Mouse (Mus musculus): ENCODE results near the gene Pef1.

DNA sequence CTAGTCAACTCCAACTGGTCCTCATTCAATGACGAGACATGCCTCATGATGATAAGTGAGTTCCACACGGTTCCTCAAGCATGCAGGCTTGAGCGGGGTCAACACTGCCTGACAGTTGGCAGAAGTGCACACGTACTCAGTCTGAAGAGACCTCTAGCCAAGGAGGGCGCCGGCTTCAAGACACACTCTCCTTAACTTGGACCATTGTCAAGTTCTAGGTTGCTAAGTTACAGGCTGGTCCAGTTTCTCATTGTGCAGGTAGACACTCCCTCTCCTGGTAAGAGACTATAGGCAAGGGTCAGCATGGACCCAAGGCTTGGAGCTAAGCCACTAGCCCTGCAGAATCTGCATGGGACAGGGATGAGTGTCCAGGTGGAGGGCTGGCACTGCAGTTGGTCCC, 22.8 kb downstream of the Pef1 start:
- no peak for TF ChIP-seq CTCF (IDR thresholded peaks at IDR 0.05; ENCODE audit: borderline replicate concordance, extremely low read depth, insufficient read depth, insufficient read length)
- no peak for TF ChIP-seq POLR2A (IDR thresholded peaks at IDR 0.05; ENCODE audit: borderline replicate concordance, extremely low read depth, insufficient read depth, insufficient read length, poor library complexity, severe bottlenecking)

All from brain, embryonic 14.5 days (tissue).